Mouse (Mus musculus) left cerebral cortex, postnatal 25 days (tissue): ENCODE measurements around the gene Uncx. TPM values are rescaled to one million over a fixed set of nuclear protein-coding genes. Genes with fewer than 3 reads are reported as not detected.

ENCODE experiments used
- DNase-seq, 2 experiments: peaks; one replicate each; pipeline ENCODE4 v3.0.0; 2022; ENCODE audit warnings: low spot score in 2 of 2, mixed read lengths in 1 of 2
- intact Hi-C: fragments of 180-260 bp; cut with DNase I; formaldehyde crosslinking; loops from one replicate; pipeline ENCODE4 v1.15.1; 2025
- total RNA-seq, 2 experiments: library from RNA; stranded (reverse); gene quantifications; 2 replicates each; pipeline ENCODE4 v1.2.3; 2021

Gene Uncx
- total RNA-seq, 2 experiments from 2014 or later, result 0.39 TPM; not detected in 1

- intact Hi-C loops, result no loop called here
- DNase-seq, result no peak
These were observed 1.9 kb upstream of the Uncx start for GRCm38 (mm10) chr5:139541151-139542042.

- intact Hi-C loops, result no loop called here
- DNase-seq, result no peak
These were observed 1.3 kb upstream of the Uncx start for GRCm38 (mm10) chr5:139542043-139542365.

GRCm38 (mm10) chr5:139542556-139542955 lies 738 bp upstream of the Uncx start:
- DNase-seq, result no peak
- intact Hi-C loops, result no loop called here

GRCm38 (mm10) chr5:139543650-139544270 lies 466 bp downstream of the Uncx start:
- intact Hi-C loops, result no loop called here
- DNase-seq, result no peak

GRCm38 (mm10) chr5:139544271-139545135 lies 1.2 kb downstream of the Uncx start:
- intact Hi-C loops, result no loop called here
- DNase-seq, result no peak

- no peak for DNase-seq
- intact Hi-C loops, result no loop called here
These were observed 1.9 kb downstream of the Uncx start for GRCm38 (mm10) chr5:139545221-139545620.

GRCm38 (mm10) chr5:139545673-139546335 lies 2.5 kb downstream of the Uncx start:
- intact Hi-C loops, result no loop called here
- no peak for DNase-seq

GRCm38 (mm10) chr5:139546336-139546770 lies 3.1 kb downstream of the Uncx start:
- no peak for DNase-seq
- intact Hi-C loops, result no loop called here

- no peak for DNase-seq
- intact Hi-C loops, result no loop called here
These were observed 3.6 kb downstream of the Uncx start for GRCm38 (mm10) chr5:139546771-139547420.

GRCm38 (mm10) chr5:139547421-139547931 lies 4.2 kb downstream of the Uncx start:
- intact Hi-C loops, result no loop called here
- no peak for DNase-seq

- intact Hi-C loops, result no loop called here
- DNase-seq, result no peak
These were observed 10.4 kb downstream of the Uncx start for GRCm38 (mm10) chr5:139553446-139554273.

GRCm38 (mm10) chr5:139554478-139555335 lies 11.4 kb downstream of the Uncx start:
- intact Hi-C loops, result no loop called here
- DNase-seq, result no peak

- no peak for DNase-seq
- intact Hi-C loops, result no loop called here
These were observed 12.3 kb downstream of the Uncx start for GRCm38 (mm10) chr5:139555476-139556115.

GRCm38 (mm10) chr5:139556116-139556678 lies 12.9 kb downstream of the Uncx start:
- no peak for DNase-seq
- intact Hi-C loops, result no loop called here

GRCm38 (mm10) chr5:139557079-139557478 lies 13.8 kb downstream of the Uncx start:
- no peak for DNase-seq
- intact Hi-C loops, result no loop called here
